Mouse (Mus musculus) mature B cell (primary cell): ENCODE data around the gene Obscn.
"Not testable (repeated sequence)": the region's sequence is repeated elsewhere in the genome, so short reads cannot be mapped to it uniquely, and the experiment has no call there.

Source experiments
- in situ Hi-C: fragments of 300-500 bp; cut with MboI; formaldehyde crosslinking; loops from 2 replicates; pipeline ENCODE4 v1.14.3; 2019

Gene Obscn

DNA sequence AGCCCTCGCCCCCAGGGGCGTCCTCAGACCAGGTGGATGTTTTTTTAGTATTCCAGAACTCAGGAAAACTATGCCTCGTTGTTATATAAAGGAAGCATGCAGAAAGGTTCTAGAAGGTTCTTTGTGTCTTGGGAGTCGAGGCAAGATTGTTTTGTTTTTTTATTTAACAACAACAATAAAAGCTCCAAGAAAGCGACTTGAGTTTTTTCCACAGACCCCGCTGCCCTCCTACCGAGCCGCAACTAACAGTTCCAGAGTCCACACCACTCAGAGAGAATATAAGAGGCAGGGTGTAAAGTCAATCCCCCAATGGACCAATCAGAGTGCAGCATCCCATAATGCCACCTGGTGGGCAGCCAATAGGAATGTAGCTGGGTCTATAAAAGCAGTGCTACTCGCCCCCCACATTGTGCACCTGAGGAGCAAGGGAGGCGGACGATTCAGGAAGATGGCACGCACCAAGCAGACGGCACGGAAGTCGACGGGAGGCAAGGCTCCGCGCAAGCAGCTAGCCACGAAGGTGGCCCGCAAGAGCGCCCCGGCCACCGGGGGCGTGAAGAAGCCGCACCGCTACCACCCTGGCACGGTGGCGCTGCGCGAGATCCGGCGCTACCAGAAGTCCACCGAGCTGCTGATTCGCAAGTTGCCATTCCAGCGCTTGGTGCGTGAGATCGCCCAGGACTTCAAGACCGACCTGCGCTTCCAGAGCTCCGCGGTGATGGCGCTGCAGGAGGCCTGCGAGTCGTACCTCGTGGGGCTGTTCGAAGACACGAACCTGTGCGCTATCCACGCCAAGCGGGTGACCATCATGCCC, 174.6 kb downstream of the Obscn start:
- in situ Hi-C loops = no loop called here

- in situ Hi-C loops = no loop called here
These were observed 176.2 kb downstream of the Obscn start for GRCm38 (mm10) chr11:58959921-58960465.

DNA sequence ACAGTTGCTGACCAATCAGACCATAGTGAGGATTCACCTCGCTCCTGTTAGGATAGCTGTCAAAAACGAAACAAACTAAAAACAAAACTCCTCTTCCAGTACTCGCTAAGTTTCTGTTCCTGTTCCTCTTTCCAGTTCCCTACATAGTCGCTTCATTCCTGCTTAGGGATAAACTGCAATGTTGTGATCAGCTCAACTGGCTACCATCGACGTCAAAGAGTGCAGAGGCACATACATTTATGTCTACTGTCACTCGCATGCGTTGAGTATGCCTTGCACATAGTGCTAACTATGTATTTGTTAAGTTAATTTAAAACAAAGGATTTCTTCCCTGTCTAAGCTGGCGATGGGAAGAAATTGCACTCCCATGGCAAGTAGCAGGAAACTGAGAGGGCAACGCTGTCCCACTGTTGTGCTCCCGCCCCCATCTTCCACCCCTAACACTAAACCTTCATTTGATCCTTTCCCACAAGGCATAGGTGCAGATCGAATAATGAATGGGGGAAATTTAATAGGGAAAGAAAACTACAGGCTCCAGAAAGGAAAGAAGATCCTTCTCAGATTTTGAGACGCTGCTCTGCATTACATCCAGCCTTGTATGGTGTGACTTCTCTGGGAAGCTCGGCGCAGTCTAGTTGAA, 176.9 kb downstream of the Obscn start:
- in situ Hi-C loops = no loop called here

GRCm38 (mm10) chr11:58958536-58958935, 177.7 kb downstream of the Obscn start:
- in situ Hi-C loops = no loop called here

DNA sequence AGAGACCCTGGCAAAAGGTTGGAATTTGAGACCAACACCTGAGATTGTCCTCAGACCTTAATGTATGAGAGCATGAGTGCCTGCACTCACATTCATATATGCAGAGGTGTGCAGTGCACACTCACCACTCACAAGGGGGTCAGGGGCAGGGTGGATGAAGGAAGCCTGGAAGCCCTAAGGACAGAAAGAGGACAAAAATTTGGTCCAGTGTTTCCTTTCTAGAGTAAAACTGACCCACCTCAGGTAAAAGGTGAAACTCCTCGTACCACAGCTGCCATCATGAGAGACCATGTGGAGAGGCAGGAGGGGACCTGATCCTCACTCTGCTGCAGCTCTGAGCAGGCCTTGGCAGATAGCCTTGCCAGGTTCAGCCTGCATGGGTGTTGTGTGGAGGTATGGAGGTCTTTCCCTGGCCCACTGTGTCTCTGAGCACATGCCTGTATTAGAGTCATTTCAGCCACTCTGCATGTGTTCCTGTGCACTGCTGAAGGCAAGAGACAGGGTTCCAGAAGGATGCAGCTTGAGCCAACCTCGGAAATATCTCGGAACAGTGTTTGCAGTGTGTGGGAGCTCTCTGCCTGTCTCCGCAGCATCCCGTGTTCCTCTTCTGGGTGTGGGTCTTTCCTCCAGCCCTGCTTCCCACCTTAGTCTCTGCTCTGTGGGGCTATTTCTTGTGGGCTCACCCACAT, 178.8 kb downstream of the Obscn start:
- in situ Hi-C loops = no loop called here

GRCm38 (mm10) chr11:58955868-58956257, 180.3 kb downstream of the Obscn start:
- in situ Hi-C loops = no loop called here

GRCm38 (mm10) chr11:58955143-58955867, 180.9 kb downstream of the Obscn start:
- in situ Hi-C loops = no loop called here

DNA sequence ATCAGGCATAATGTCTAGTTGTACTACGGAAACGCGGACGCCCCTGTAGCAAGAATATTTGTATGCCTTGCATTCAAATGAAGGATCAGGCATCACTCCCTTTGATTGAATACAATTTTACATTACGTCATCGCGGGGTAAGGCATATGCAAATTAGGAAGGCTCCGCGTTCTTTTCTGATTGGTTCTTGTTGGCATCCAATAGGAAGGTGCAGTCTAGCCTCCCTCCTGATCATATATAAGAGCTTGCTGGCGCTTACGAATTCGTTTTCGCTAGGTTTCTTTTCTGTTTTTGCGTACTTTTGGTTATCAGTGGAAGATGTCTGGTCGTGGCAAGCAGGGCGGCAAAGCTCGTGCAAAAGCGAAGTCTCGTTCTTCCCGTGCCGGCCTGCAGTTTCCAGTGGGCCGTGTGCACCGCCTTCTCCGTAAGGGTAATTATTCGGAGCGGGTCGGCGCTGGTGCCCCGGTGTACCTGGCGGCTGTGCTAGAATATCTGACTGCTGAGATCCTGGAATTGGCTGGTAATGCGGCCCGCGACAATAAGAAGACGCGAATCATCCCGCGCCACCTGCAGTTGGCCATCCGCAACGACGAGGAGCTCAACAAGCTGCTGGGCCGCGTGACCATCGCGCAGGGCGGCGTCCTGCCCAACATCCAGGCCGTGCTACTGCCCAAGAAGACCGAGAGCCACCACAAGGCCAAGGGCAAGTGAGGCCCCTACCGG, 181.6 kb downstream of the Obscn start, which contains the start of the genes Hist3h2a and Trim17:
Hist3h2a (plus strand) TSS at position 266 of the 723 bp plus-strand sequence.
Trim17 (plus strand) TSS at position 266 of the 723 bp plus-strand sequence.
- in situ Hi-C loops = no loop called here

GRCm38 (mm10) chr11:58954170-58954419, 182.1 kb downstream of the Obscn start:
- in situ Hi-C loops = not testable (repeated sequence)

GRCm38 (mm10) chr11:58953351-58954169, 182.6 kb downstream of the Obscn start:
- in situ Hi-C loops = no loop called here

DNA sequence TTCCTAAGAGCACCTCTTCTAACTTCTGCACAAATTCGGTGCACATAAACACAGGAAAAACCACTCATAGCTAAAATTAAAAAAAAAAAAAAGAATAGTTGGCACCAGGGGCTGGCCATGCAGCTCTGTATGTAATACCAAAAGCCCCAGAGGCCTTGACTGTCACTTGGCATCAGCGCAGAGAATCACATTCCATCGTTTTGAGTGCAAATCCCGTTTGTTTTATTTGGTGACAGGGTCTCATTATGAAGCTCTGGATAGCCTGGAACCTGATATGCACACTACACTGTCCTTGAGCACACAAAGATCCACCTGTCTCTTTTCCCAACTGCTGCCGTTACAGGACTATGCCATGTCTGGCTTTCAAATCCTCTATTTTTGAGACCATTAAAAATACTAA, 185.0 kb downstream of the Obscn start:
- in situ Hi-C loops = no loop called here

- in situ Hi-C loops = no loop called here
These were observed 186.4 kb downstream of the Obscn start for GRCm38 (mm10) chr11:58949480-58950431.

DNA sequence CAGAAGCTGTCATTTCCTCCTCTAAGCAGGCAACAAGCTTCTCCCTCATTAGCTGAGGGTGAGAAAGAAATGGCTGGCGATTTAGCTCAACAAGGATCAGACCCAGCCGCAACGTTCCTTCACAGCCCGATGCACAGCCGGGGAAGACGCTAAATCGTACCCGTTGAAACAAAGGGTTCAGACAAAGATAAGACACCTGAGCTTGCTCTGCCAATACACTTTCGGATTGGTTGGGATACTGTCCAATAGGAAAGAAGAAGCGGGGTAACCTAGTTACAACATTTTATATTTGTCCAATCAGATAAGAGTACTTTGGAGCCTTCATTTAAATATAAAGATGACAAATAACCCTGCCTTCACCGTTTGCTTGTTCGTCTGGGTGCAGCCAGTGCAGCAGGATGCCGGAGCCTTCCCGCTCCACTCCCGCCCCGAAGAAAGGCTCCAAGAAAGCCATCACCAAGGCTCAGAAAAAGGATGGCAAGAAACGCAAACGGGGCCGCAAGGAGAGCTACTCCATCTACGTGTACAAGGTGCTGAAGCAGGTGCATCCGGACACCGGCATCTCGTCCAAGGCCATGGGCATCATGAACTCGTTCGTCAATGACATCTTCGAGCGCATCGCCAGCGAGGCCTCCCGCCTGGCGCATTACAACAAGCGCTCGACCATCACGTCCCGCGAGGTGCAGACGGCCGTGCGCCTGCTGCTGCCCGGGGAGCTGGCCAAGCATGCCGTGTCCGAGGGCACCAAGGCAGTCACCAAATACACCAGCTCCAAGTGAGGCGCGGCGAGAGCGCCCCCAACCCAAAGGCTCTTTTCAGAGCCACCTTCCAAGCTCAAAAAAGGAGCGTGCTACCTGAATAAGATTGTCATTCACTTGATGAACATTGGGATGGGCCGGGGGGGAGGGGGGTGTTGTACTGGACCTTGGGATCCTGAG, 187.4 kb downstream of the Obscn start, which contains the start of gene Hist3h2ba:
Hist3h2ba (plus strand) TSS at position 379 of the 938 bp plus-strand sequence.
- in situ Hi-C loops = no loop called here

DNA sequence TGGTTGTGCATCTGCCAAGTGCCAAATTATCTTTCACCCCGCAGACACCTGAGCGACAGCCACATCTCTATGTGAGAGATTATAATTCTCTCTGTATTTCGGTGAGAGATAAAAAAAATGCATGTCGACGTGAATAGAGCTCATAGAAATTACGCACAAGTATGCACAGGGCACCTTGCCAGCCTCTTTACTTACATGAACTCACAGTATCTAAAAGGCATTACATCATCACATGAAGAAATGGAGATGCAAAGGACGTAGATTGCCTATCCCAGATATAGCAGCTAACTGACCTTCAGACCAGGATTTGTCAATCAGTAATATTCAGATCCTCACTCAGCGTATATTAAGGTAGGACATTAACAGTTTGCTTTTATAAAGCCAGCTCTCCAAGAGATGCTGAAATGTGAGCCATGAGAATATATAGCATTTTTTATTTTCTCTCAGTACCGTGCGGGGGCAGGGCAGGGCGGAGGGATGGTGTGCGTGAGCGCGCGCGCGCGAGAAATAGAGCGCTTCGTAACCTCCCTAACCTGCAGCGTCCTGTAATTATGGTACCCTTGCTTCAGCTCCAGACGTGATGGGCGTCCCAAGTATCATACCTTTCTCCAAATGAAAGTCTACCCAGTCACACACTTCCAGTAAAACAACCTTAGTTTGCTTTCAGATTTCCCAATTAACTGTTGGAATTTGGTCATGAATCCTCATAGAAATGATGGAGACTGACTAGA, 188.2 kb downstream of the Obscn start:
- in situ Hi-C loops = no loop called here

DNA sequence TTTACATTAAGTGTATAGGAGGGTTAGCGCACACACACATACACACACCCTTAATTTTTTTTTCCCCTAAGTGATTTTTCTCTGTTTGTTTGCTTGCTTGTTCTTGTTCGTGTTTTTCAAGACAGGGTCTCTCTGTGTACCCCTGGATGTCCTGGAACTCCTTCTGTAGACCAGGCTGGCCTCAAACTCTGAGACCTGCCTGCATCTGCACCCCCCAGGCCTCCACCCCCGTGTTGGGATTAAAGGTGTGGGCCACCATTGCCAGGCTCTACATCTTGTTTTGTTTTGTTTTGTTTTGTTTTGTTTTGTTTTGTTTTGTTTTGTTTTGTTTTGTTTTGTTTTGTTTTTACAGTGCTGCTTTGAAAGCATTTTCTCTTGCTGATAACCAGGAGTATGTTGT, 188.9 kb downstream of the Obscn start:
- in situ Hi-C loops = no loop called here
